Mouse (Mus musculus): Measurements from ENCODE around the gene Abca5. TPM values are rescaled to one million over a fixed set of nuclear protein-coding genes. Genes with fewer than 3 reads are reported as not detected.
A peak's percentile ranks its signal among the peaks of the same experiment; 100 is the strongest.

Gene Abca5
- polyA plus RNA-seq, 1 experiment from 2014 or later, result 3.8 TPM

- 95% methylated on average over 4 of the region's 4 CpGs for WGBS
- no peak overlapping the region for H3K4me3 ChIP-seq (ENCODE audit: low read depth, low read length)
- ATAC-seq (replicated peaks; ENCODE audit: low FRiP score) (no peak), DNase-seq (ENCODE audit: low spot score) (no peak)
- no peak overlapping the region for H3K4me2 ChIP-seq (ENCODE audit: low read depth, low read length, severe bottlenecking)
- H3K27me3 ChIP-seq (ENCODE audit: control insufficient read depth, insufficient read depth, low read length), result no peaks in the 10 kb centered on the region
- no peak overlapping the region for H3K27ac ChIP-seq (ENCODE audit: low read depth, low read length)
- no peaks in the 10 kb centered on the region for H3K4me1 ChIP-seq (replicated peaks; ENCODE audit: control insufficient read depth, insufficient read depth, low read length)
- no peaks in the 10 kb centered on the region for H3K9me3 ChIP-seq (ENCODE audit: control insufficient read depth, low read length)
- H3K36me3 ChIP-seq (ENCODE audit: control insufficient read depth, insufficient read depth, low read length), result no peaks in the 10 kb centered on the region
- no peak overlapping the region for H3K9ac ChIP-seq (ENCODE audit: low read length)
Observed at GRCm38 (mm10) chr11:110257061-110257460, 80.5 kb downstream of the Abca5 start.

- H3K36me3 ChIP-seq (ENCODE audit: control insufficient read depth, insufficient read depth, low read length), result no peaks in the 10 kb centered on the region
- H3K4me1 ChIP-seq (replicated peaks; ENCODE audit: control insufficient read depth, insufficient read depth, low read length), result no peaks in the 10 kb centered on the region
- H3K4me3 ChIP-seq (ENCODE audit: low read depth, low read length), result no peak overlapping the region
- no peak for DNase-seq (ENCODE audit: low spot score)
- no peaks in the 10 kb centered on the region for H3K9me3 ChIP-seq (ENCODE audit: control insufficient read depth, low read length)
- no peaks in the 10 kb centered on the region for H3K27me3 ChIP-seq (ENCODE audit: control insufficient read depth, insufficient read depth, low read length)
- no peak overlapping the region for H3K9ac ChIP-seq (ENCODE audit: low read length)
- H3K27ac ChIP-seq (ENCODE audit: low read depth, low read length), result no peak overlapping the region
- 84% methylated on average over 3 of the region's 3 CpGs for WGBS
- H3K4me2 ChIP-seq (ENCODE audit: low read depth, low read length, severe bottlenecking), result no peak overlapping the region
- no peak for ATAC-seq (replicated peaks; ENCODE audit: low FRiP score)
Observed at GRCm38 (mm10) chr11:110252256-110252655, 85.3 kb downstream of the Abca5 start.

- H3K9me3 ChIP-seq (ENCODE audit: control insufficient read depth, low read length), result no peaks in the 10 kb centered on the region
- H3K4me3 ChIP-seq (ENCODE audit: low read depth, low read length), result no peak within 1 kb of the TSS
- WGBS, result 25% methylated on average over 8 of the region's 8 CpGs
- DNase-seq (ENCODE audit: low spot score), result no peak
- ATAC-seq (replicated peaks; ENCODE audit: low FRiP score), result no peak
- no peaks in the 10 kb centered on the region for H3K36me3 ChIP-seq (ENCODE audit: control insufficient read depth, insufficient read depth, low read length)
- H3K9ac ChIP-seq (ENCODE audit: low read length), result no peak within 1 kb of the TSS
- H3K4me1 ChIP-seq (replicated peaks; ENCODE audit: control insufficient read depth, insufficient read depth, low read length), result no peaks in the 10 kb centered on the region
- peak within 1 kb of the TSS; percentile 27; the same call in 1 of the 2 replicates for H3K4me2 ChIP-seq (ENCODE audit: low read depth, low read length, severe bottlenecking)
- H3K27me3 ChIP-seq (ENCODE audit: control insufficient read depth, insufficient read depth, low read length), result no peaks in the 10 kb centered on the region
- H3K27ac ChIP-seq (ENCODE audit: low read depth, low read length), result no peak within 1 kb of the TSS
Observed at GRCm38 (mm10) chr11:110251534-110251933, 86.0 kb downstream of the Abca5 start, which contains the start of gene Abca6. Abca6 (minus strand) TSS chr11:110251776.

- DNase-seq (ENCODE audit: low spot score) (no peak), ATAC-seq (replicated peaks; ENCODE audit: low FRiP score) (no peak)
- no peaks in the 10 kb centered on the region for H3K9me3 ChIP-seq (ENCODE audit: control insufficient read depth, low read length)
- no peaks in the 10 kb centered on the region for H3K27me3 ChIP-seq (ENCODE audit: control insufficient read depth, insufficient read depth, low read length)
- H3K4me1 ChIP-seq (replicated peaks; ENCODE audit: control insufficient read depth, insufficient read depth, low read length), result no peaks in the 10 kb centered on the region
- H3K27ac ChIP-seq (ENCODE audit: low read depth, low read length), result no peak overlapping the region
- WGBS, result 91% methylated on average over 10 of the region's 10 CpGs
- H3K4me2 ChIP-seq (ENCODE audit: low read depth, low read length, severe bottlenecking), result no peak overlapping the region
- H3K4me3 ChIP-seq (ENCODE audit: low read depth, low read length), result no peak overlapping the region
- no peak overlapping the region for H3K9ac ChIP-seq (ENCODE audit: low read length)
- H3K36me3 ChIP-seq (ENCODE audit: control insufficient read depth, insufficient read depth, low read length), result no peaks in the 10 kb centered on the region
Observed at GRCm38 (mm10) chr11:110244730-110245129, 92.8 kb downstream of the Abca5 start.

- DNase-seq (ENCODE audit: low spot score) (no peak), ATAC-seq (replicated peaks; ENCODE audit: low FRiP score) (no peak)
- Histone ChIP-seq H3K27me3 (ENCODE audit: control insufficient read depth, insufficient read depth, low read length) (no peaks in the 10 kb centered on the region), H3K4me1 (replicated peaks; ENCODE audit: control insufficient read depth, insufficient read depth, low read length) (no peaks in the 10 kb centered on the region), H3K9me3 (ENCODE audit: control insufficient read depth, low read length) (no peaks in the 10 kb centered on the region), H3K27ac (ENCODE audit: low read depth, low read length) (no peak overlapping the region), H3K9ac (ENCODE audit: low read length) (no peak overlapping the region), H3K4me2 (ENCODE audit: low read depth, low read length, severe bottlenecking) (no peak overlapping the region), H3K36me3 (ENCODE audit: control insufficient read depth, insufficient read depth, low read length) (no peaks in the 10 kb centered on the region), H3K4me3 (ENCODE audit: low read depth, low read length) (no peak overlapping the region)
- WGBS, result 93% methylated on average over 2 of the region's 2 CpGs
Observed at GRCm38 (mm10) chr11:110237466-110237865, 100.0 kb downstream of the Abca5 start.

GRCm38 (mm10) chr11:110232975-110233374, 104.5 kb downstream of the Abca5 start:
- H3K9ac ChIP-seq (ENCODE audit: low read length), result no peak overlapping the region
- H3K4me3 ChIP-seq (ENCODE audit: low read depth, low read length), result no peak overlapping the region
- H3K4me1 ChIP-seq (replicated peaks; ENCODE audit: control insufficient read depth, insufficient read depth, low read length), result no peaks in the 10 kb centered on the region
- H3K27ac ChIP-seq (ENCODE audit: low read depth, low read length), result no peak overlapping the region
- no peaks in the 10 kb centered on the region for H3K27me3 ChIP-seq (ENCODE audit: control insufficient read depth, insufficient read depth, low read length)
- no peaks in the 10 kb centered on the region for H3K9me3 ChIP-seq (ENCODE audit: control insufficient read depth, low read length)
- ATAC-seq (replicated peaks; ENCODE audit: low FRiP score) (no peak), DNase-seq (ENCODE audit: low spot score) (no peak)
- H3K36me3 ChIP-seq (ENCODE audit: control insufficient read depth, insufficient read depth, low read length), result no peaks in the 10 kb centered on the region
- no peak overlapping the region for H3K4me2 ChIP-seq (ENCODE audit: low read depth, low read length, severe bottlenecking)

Other genes with a start within 250 kb of the Abca5 start
- gene Abca8a, start 241.7 kb downstream of the Abca5 start, polyA plus RNA-seq (2014; fragmentation: Nextera tagmentation; extraction: Ambion mirVana), result not detected in 2 replicates
- 3.4 and 3.7 TPM in 2 replicates for gene Abca9, start 169.5 kb downstream of the Abca5 start, polyA plus RNA-seq (2014; fragmentation: Nextera tagmentation; extraction: Ambion mirVana)
- gene Abca6, start 85.9 kb downstream of the Abca5 start, polyA plus RNA-seq (2014; fragmentation: Nextera tagmentation; extraction: Ambion mirVana), result 0.19 and 0.55 TPM in 2 replicates
- gene Map2k6, start 61.4 kb upstream of the Abca5 start, polyA plus RNA-seq (2014; fragmentation: Nextera tagmentation; extraction: Ambion mirVana), result 39.1 and 42.2 TPM in 2 replicates